Mouse (Mus musculus): ENCODE measurements at regions not wholly inside any gene's neighbourhood (a gene's known extent, or its start where the extent isn't known, plus 50 kb on each side); places are given as distances from the start of the nearest gene placed in this dataset.

- no peak for TF ChIP-seq CTCF (IDR thresholded peaks at IDR 0.05; ENCODE audit: extremely low read depth, insufficient read depth, insufficient read length, insufficient replicate concordance)
- no peak for TF ChIP-seq POLR2A (IDR thresholded peaks at IDR 0.05; ENCODE audit: low read depth, low read length)
Measured at GRCm38 (mm10) chr1:120966132-120966531, 363.9 kb downstream of the En1 start.
